Mouse (Mus musculus): Measurements from ENCODE around the gene Sars. TPM values are rescaled to one million over a fixed set of nuclear protein-coding genes. Genes with fewer than 3 reads are reported as not detected.

Gene Sars
- 100 to 1,000 TPM; 164 to 188 TPM for polyA plus RNA-seq (2017; shearing (Covaris generic))

- ATAC-seq, result peak; percentile 89
These were observed at the start of gene Sars for GRCm38 (mm10) chr3:108444698-108445365. TSS of gene Sars (minus strand) at chr3:108445209.

DNA sequence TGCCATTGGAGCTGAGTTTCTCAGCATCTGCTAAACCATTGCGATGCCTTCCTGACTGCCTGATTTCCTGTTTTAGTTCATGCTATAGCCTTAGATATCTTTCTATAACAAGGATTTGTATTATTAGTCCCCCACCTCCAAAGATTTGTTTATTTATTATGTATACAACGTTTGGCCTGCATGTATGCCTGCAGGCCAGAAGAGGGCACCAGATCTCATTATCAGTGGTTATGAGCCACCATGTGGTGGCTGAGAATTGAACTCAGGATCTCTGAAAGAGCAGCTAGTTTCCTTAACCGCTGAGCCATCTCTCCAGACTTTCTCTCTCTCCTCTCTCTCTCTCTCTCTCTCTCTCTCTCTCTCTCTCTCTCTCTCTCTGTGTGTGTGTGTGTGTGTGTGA lies 45.0 kb upstream of the Sars start:
- ATAC-seq, result no peak

GRCm38 (mm10) chr3:108484749-108485148 lies 39.7 kb upstream of the Sars start:
- ATAC-seq, result no peak

DNA sequence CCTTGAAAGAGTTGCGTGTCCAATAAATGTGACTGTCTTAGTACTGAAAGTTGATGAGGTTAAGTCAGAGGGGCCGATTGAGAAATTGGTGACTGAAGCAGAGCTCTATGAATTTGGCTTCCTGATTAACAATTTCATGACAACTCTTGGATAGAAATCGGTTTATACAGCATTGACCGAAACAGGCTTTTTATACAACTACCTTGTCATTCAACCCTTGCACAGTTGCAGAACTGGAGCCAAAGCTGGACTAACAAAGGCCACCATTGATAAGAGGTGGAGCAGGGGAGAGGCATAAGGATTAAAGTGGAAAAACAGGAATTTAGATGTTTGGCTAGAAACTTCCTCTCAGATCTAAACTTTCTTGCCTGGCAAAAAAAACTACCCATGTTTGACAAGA lies 33.8 kb upstream of the Sars start:
- ATAC-seq, result no peak

DNA sequence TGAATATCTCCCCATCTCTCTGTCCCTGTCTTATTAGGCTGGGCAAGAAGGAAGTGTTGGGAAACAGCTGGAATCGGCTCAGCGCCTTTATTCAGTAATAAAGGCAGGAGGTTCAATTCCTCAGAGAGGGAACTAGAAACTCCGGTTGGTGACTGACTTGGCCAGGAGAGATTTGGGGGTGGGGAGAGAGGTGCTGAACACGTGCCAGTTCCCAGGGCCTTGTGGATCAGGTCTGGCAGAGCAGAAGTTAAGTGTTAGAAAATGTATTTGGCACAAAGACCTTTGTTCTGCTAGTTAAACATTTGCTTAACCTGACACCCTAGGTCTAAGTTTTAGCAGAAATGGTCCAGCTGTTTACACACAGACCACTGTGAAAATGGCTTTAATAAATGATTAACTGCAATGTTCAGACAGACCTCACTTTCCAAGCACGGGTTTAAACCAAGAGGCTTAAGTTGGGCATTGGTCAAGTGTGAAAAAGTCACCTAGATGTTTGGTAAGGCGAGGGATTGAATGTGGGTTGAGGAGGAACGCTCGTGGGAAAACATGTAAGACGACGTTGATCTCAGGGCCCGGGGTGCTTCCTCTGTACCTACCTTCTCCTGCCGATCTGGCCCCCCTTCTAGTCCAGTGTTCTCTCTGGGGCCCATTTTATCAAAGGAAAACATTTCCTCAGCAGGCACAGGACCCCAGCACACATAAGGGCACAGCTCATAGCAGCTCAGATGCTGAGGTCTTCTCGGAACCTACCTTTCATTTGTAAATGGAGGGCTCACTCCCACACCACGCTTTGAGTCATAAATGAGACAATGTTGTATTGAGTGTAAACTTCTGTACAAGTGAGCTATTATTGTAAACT lies 32.0 kb upstream of the Sars start:
- ATAC-seq, result no peak

GRCm38 (mm10) chr3:108475496-108475895 lies 30.5 kb upstream of the Sars start:
- no peak for ATAC-seq

DNA sequence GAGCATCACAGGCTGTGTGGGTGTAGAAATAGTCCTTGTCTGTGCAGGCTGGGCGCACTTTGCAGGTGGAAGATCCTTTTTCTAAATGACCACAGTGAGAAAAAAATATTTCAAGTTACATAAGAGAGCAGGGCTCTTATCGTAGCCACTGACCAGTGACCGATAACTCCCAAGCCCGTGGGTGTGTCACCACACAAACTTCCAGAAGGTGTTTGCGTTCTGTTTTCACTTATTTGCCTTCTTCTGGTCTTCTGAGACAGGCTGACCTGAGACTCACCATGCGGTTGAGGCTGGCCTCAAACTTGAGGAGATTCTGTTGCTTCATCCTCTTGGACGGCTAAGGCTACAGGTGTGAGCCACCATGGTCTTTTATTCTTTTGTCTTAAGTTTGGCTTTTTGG lies 30.0 kb upstream of the Sars start:
- ATAC-seq, result no peak

DNA sequence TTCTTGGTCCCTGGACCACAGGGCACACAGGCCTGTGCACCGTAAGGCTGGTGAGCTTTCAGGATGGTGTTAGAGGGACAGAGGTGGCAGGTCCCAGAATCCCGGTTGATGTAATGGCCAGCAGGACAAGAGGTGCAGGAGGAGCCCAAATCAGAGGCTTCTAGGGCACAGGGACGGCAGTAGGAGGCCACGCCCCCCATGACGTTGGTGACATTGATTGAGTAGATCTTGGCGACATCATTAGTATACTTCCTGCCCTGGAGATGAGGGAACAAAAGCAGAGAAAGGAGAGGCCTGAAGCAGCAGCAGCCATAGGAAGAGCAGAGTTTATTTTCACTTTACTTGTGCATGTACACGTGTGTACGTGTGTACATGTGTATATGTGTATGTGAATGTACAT lies 22.8 kb upstream of the Sars start:
- ATAC-seq, result no peak

GRCm38 (mm10) chr3:108466425-108466824 lies 21.4 kb upstream of the Sars start:
- ATAC-seq, result no peak

DNA sequence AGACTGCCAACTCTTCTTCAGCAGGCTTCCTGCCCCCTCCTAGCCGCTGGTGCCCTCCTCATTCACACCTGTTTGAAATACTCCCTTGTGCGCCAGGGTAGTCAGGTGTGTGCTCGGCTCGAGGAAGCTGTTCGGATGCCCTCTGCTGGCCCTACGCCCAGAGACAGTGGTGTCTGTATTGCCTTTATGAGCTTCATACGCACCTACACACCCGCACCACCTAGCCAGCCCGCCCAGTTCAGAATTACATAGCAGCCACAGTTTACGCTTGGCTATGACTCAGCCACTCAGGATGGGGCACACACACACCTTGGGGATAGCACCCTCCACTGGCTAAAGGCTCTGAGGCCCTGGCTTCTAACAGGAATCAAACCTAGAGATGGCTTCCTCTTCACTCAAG lies 13.9 kb upstream of the Sars start:
- ATAC-seq, result peak; percentile 90

DNA sequence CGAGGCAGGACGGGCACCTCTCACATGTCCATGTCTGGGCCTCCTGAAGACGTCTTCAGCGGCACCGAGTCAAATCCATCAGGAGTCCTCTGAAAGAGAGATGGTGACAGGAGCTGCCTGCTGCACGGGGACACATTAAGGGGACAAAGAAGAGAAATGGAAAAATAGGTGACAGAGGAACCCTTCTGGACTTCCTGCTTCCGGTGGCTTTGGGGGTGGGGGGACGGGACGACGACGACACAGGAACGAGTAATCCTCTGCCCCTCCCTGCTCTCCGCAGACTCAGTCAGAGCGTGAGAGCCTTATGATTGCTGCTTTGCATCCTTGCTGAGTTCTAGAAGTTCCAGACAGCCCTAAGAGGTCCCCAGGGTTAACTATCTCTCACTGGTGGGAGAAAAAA lies 13.4 kb upstream of the Sars start:
- ATAC-seq, result peak; percentile 80

DNA sequence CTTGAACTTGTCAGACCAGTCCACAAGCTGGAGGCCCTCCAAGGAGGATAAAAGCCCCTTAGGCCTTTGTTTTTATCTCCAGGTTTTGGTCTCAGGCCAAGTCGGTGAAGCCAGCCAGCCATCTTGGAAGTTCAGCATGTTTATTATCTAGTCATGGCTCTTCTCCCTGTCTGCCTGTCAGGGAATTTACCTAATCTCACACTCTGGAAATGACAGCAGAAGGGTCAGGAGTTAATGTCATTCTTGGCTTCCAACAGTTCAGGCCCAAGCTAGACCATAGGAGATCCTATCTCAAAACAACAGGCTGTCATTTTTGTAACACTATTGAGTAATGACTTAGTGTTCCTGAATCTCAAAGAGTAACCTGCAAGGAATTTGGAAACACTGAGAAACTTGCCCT lies 9.2 kb upstream of the Sars start:
- ATAC-seq, result no peak

DNA sequence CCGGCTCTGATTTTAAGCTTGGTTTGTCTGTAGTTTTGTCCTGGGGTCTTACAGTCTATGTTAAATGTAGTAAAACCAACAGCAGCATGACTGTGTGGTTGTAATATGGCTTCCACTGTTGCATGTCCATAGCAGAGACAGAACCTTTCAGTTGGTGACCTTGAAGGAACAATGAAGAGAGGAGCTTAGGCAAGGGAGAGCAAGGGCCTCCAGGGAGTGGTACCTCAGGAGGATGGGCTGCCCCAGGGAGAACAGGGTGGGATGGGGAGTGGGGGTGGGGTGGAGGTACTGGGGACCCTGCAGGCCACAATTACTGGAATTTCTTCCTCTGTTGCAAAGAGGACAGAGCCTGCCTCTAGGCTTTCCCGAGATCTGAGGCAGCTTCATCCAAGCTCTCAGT lies 7.0 kb upstream of the Sars start:
- ATAC-seq, result no peak

- no peak for ATAC-seq
These were observed 327 bp upstream of the Sars start for GRCm38 (mm10) chr3:108445366-108445705.

DNA sequence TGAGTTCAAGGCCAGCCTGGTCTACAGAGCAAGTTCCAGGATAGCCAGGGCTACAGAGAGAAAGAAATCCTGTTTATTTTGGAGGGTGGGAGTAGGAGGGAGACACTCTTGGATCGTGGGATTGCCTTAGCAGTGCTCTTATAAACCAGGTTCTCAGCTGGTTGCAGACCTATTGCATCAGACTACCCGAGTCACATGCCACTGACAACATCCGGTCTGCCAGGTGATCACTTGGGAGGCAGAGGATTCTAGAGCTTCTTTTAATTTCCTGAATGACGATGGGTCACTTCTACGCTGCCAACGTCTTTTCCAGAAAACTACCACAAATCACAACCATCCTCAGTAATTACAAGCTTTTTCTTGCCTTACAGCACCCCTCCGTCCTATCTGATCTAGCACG lies 980 bp downstream of the Sars start:
- peak; percentile 80 for ATAC-seq

DNA sequence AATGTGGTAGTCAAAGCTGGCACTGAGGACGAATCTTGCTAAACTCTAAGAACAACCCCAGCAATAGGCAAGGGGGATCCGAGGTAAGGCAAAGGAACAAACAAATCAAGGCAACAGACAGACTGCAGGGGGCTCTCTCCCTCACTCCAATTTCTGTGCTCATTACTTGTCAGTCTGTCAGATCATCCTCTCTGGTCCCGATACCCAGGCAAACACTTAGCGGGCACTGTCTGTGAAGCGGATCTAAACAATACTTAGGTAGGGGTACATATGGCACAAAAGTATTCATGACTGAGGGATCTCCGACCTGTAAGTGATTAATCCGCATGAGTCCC lies 8.7 kb downstream of the Sars start:
- no peak for ATAC-seq

GRCm38 (mm10) chr3:108435701-108436379 lies 9.2 kb downstream of the Sars start:
- peak; percentile 67 for ATAC-seq

GRCm38 (mm10) chr3:108433881-108434495 lies 11.0 kb downstream of the Sars start:
- no peak for ATAC-seq

DNA sequence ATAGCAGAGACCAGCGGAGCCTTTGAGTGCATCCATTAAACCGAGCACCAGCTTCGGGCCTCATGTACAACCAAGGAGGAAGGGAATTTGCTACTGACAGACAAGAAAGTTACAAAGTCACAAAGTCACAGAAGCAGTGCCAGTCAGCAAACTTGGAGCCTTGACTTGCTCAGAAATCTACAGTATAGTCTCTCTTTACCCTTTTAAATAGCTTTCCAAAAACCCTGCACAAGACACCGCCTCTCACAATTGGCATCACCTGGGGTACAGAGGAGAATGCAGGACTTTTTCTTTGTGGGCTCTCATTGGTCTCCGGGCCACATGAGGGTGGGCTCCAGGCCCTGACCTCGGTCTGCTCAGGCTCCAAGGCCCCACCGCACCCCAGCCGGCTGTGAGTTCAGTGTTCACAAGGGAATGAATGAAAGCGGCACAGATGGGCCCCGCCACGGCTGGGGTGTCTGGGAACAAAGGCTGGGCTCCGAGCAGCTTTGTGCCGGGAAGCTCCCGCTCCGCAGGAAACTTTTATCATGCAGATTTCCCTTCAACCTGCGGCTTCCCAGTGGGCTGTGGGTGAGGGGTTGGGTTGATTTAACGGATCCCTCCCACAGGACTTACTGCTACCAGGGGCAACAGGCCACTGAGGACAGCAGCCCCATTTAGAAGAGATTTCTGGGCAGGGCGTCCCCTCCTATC lies 11.7 kb downstream of the Sars start:
- ATAC-seq, result no peak

DNA sequence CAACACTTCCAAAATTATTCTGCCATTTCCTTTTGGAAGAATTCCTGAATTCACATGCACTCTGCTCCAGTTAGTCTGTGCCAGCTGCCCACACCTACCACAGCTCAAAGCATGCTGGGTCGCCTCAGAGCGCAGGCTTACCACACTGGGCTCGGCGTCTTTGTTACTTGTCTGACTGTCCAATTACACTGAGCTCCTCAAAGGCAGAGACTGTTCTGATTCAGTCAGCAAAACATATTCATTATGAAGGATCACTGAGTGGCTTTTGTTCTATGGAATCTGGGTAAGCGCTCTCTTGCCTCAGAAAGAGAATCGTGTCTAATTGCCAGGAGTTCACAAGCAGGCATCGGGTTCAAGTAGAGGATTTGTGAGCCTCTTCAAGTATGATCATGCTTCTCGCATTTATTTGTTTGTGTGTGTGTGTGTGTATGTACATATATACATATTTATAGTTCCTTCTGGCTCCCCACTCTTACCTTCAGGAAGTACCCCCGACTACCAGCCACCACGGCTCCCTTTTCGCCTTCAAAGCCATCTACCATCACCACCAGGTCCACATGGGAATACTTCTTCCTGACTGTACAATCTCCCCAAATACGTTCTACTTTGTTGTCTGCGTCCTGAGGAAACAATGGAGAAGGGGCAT lies 12.3 kb downstream of the Sars start:
- ATAC-seq, result no peak

- no peak for ATAC-seq
These were observed 19.4 kb downstream of the Sars start for GRCm38 (mm10) chr3:108425624-108426018.

- ATAC-seq, result no peak
These were observed 19.9 kb downstream of the Sars start for GRCm38 (mm10) chr3:108424944-108425623.
